Mouse (Mus musculus): ENCODE data around the gene Ttc3.

GRCm38 (mm10) chr16:94369596-94370172 is 734 bp upstream of the Ttc3 start:
- TF ChIP-seq CTCF (IDR thresholded peaks at IDR 0.05) (no peak), EP300 (IDR thresholded peaks at IDR 0.05) (no peak)

Data from lung, postnatal 0 days (tissue).